Mouse (Mus musculus) ES-E14 (cell line): ENCODE measurements around the gene Olfr315.

ENCODE experiments used
- CHD2 ChIP-seq: IDR thresholded peaks from 2 replicates; pipeline ENCODE4 v1.6.1; 2014; ENCODE audit warnings: mild to moderate bottlenecking, low read depth, low read length, inconsistent platforms
- HCFC1 ChIP-seq: IDR thresholded peaks from 2 replicates; pipeline ENCODE4 v1.6.1; 2012; ENCODE audit warnings: low read length, inconsistent platforms, borderline replicate concordance; ENCODE audit not compliant: insufficient read depth
- MAFK ChIP-seq: IDR thresholded peaks from 2 replicates; pipeline ENCODE4 v1.6.1; 2014; ENCODE audit warnings: mild to moderate bottlenecking, low read depth, low read length, inconsistent platforms; ENCODE audit not compliant: insufficient read depth
- ZC3H11A ChIP-seq: IDR thresholded peaks from 2 replicates; pipeline ENCODE4 v1.6.1; 2012; ENCODE audit warnings: low read depth, mild to moderate bottlenecking, inconsistent platforms, low read length, borderline replicate concordance
- ZNF384 ChIP-seq: IDR thresholded peaks from 2 replicates; pipeline ENCODE4 v1.6.1; 2012; ENCODE audit warnings: low read depth, low read length, inconsistent platforms

GRCm38 (mm10) chr11:58804393-58804792, 31.4 kb downstream of the Olfr315 start:
- no peak for TF ChIP-seq ZC3H11A
- TF ChIP-seq CHD2 = no peak
- no peak for TF ChIP-seq MAFK
- no peak for TF ChIP-seq ZNF384
- no peak for TF ChIP-seq HCFC1
